Mouse (Mus musculus) embryonic facial prominence, embryonic 10.5 days (tissue): Measurements from ENCODE around the gene Tti1. TPM values are rescaled to one million over a fixed set of nuclear protein-coding genes. Genes with fewer than 3 reads are reported as not detected.

Source experiments
- DNase-seq: peaks from one replicate; pipeline ENCODE4 v3.0.0-alpha.2; 2017; ENCODE audit warnings: low spot score
- H3K27ac ChIP-seq: fragments of 300-500 bp; sonication (generic); replicated peaks from 2 replicates; pipeline ENCODE4 v1.5.1; 2016; ENCODE audit warnings: mild to moderate bottlenecking
- H3K27me3 ChIP-seq: fragments of 300-500 bp; sonication (generic); replicated peaks from 2 replicates; pipeline ENCODE4 v1.6.1; 2016; ENCODE audit warnings: low read depth, mild to moderate bottlenecking; ENCODE audit not compliant: poor library complexity, severe bottlenecking
- H3K36me3 ChIP-seq: fragments of 300-500 bp; sonication (generic); replicated peaks from 2 replicates; pipeline ENCODE4 v1.6.1; 2016; ENCODE audit warnings: mild to moderate bottlenecking, moderate library complexity
- H3K4me1 ChIP-seq: fragments of 300-500 bp; sonication (generic); 2 replicates; pipeline ENCODE4 v1.6.1; 2016
- H3K4me3 ChIP-seq: fragments of 300-500 bp; sonication (generic); 2 replicates; pipeline ENCODE4 v1.5.1; 2016; ENCODE audit warnings: mild to moderate bottlenecking, moderate library complexity
- H3K9me3 ChIP-seq: fragments of 300-500 bp; sonication (generic); 2 replicates; pipeline ENCODE4 v1.6.1; 2016; ENCODE audit warnings: mild to moderate bottlenecking
- WGBS: fragments of 180-500 bp; shearing (Covaris S2); methylation state at CpG from one replicate; pipeline ENCODE4 v1.1.7; 2016; 5-methylcytosine and 5-hydroxymethylcytosine counted together
- polyA plus RNA-seq: library from polyadenylated mRNA; unstranded; fragments of >200 nt; fragmentation: Nextera tagmentation; extraction: Ambion mirVana; gene quantifications from 2 replicates; pipeline ENCODE4 v1.2.1, GENCODE M21; 2016

The Tti1 gene
- polyA plus RNA-seq: 37.8 and 39.2 TPM in 2 replicates

GRCm38 (mm10) chr2:158028354-158028863, at the start of gene Tti1, which contains the start of gene Rprd1b:
Tti1 (minus strand) TSS chr2:158028433.
Rprd1b (plus strand) TSS chr2:158028497.
- Histone ChIP-seq H3K27me3 (no peaks in the 10 kb centered on the region), H3K36me3 (peaks cover 21% of the 10 kb centered on the region), H3K4me1 (peaks cover 39% of the 10 kb centered on the region), H3K27ac (peak within 1 kb of the TSS; percentile 96), H3K4me3 (peak within 1 kb of the TSS; percentile 97), H3K9me3 (no peaks in the 10 kb centered on the region)
- WGBS: under 1% methylated on average over 52 of the region's 52 CpGs
- peak; percentile 95 for DNase-seq

GRCm38 (mm10) chr2:158077981-158078380, 49.7 kb upstream of the Tti1 start:
- Histone ChIP-seq H3K9me3 (no peaks in the 10 kb centered on the region), H3K4me3 (no peak overlapping the region), H3K36me3 (peaks cover 55% of the 10 kb centered on the region), H3K27ac (no peak overlapping the region), H3K4me1 (peaks cover 7% of the 10 kb centered on the region; the same call in 1 of the 2 replicates), H3K27me3 (no peaks in the 10 kb centered on the region)
- DNase-seq: no peak
- 92% methylated on average over 2 of the region's 2 CpGs for WGBS

GRCm38 (mm10) chr2:158076690-158077089, 48.5 kb upstream of the Tti1 start:
- 93% methylated on average over 6 of the region's 6 CpGs for WGBS
- H3K4me3 ChIP-seq: no peak overlapping the region
- no peaks in the 10 kb centered on the region for H3K9me3 ChIP-seq
- peaks cover 7% of the 10 kb centered on the region; the same call in 1 of the 2 replicates for H3K4me1 ChIP-seq
- DNase-seq: no peak
- H3K36me3 ChIP-seq: peaks cover 68% of the 10 kb centered on the region
- no peak overlapping the region for H3K27ac ChIP-seq
- no peaks in the 10 kb centered on the region for H3K27me3 ChIP-seq

- H3K4me1 ChIP-seq: peaks cover 4% of the 10 kb centered on the region; the same call in 1 of the 2 replicates
- no peaks in the 10 kb centered on the region for H3K9me3 ChIP-seq
- 85% methylated on average over 5 of the region's 5 CpGs for WGBS
- no peaks in the 10 kb centered on the region for H3K27me3 ChIP-seq
- no peak overlapping the region for H3K27ac ChIP-seq
- peaks cover 86% of the 10 kb centered on the region for H3K36me3 ChIP-seq
- no peak for DNase-seq
- no peak overlapping the region for H3K4me3 ChIP-seq
These were observed 46.6 kb upstream of the Tti1 start for GRCm38 (mm10) chr2:158074835-158075234.

GRCm38 (mm10) chr2:158071633-158071995, 43.4 kb upstream of the Tti1 start:
- H3K27ac ChIP-seq: no peak overlapping the region
- no peaks in the 10 kb centered on the region for H3K9me3 ChIP-seq
- 0 out of 2 replicates have a peak, but pooled peaks cover under 1% of the 10 kb centered on the region for H3K4me1 ChIP-seq
- H3K36me3 ChIP-seq: peaks cover 95% of the 10 kb centered on the region
- no peaks in the 10 kb centered on the region for H3K27me3 ChIP-seq
- DNase-seq: no peak
- 83% methylated on average over 5 of the region's 5 CpGs for WGBS
- H3K4me3 ChIP-seq: no peak overlapping the region

GRCm38 (mm10) chr2:158070885-158071632, 42.8 kb upstream of the Tti1 start:
- no peaks in the 10 kb centered on the region for H3K9me3 ChIP-seq
- peaks cover 95% of the 10 kb centered on the region for H3K36me3 ChIP-seq
- WGBS: 86% methylated on average over 3 of the region's 3 CpGs
- no peak overlapping the region for H3K4me3 ChIP-seq
- no peak for DNase-seq
- 0 out of 2 replicates have a peak, but pooled peaks cover 5% of the 10 kb centered on the region for H3K4me1 ChIP-seq
- H3K27ac ChIP-seq: no peak overlapping the region
- H3K27me3 ChIP-seq: no peaks in the 10 kb centered on the region

- H3K36me3 ChIP-seq: peaks cover 93% of the 10 kb centered on the region
- 0 out of 2 replicates have a peak, but pooled peaks cover 5% of the 10 kb centered on the region for H3K4me1 ChIP-seq
- no peak for DNase-seq
- H3K27me3 ChIP-seq: no peaks in the 10 kb centered on the region
- H3K4me3 ChIP-seq: no peak overlapping the region
- no peaks in the 10 kb centered on the region for H3K9me3 ChIP-seq
- no peak overlapping the region for H3K27ac ChIP-seq
These were observed 40.3 kb upstream of the Tti1 start for GRCm38 (mm10) chr2:158068444-158068971.

- H3K27me3 ChIP-seq: no peaks in the 10 kb centered on the region
- H3K36me3 ChIP-seq: peaks cover 91% of the 10 kb centered on the region
- H3K27ac ChIP-seq: no peak overlapping the region
- H3K4me1 ChIP-seq: 0 out of 2 replicates have a peak, but pooled peaks cover 5% of the 10 kb centered on the region
- DNase-seq: no peak
- WGBS: 91% methylated on average over 5 of the region's 5 CpGs
- H3K4me3 ChIP-seq: no peak overlapping the region
- no peaks in the 10 kb centered on the region for H3K9me3 ChIP-seq
These were observed 39.1 kb upstream of the Tti1 start for GRCm38 (mm10) chr2:158067260-158067824.

GRCm38 (mm10) chr2:158066456-158066855, 38.2 kb upstream of the Tti1 start:
- Histone ChIP-seq H3K27me3 (no peaks in the 10 kb centered on the region), H3K27ac (no peak overlapping the region), H3K4me3 (no peak overlapping the region), H3K36me3 (peaks cover 91% of the 10 kb centered on the region), H3K9me3 (no peaks in the 10 kb centered on the region), H3K4me1 (0 out of 2 replicates have a peak, but pooled peaks cover 5% of the 10 kb centered on the region)
- no peak for DNase-seq

GRCm38 (mm10) chr2:158065064-158065463, 36.8 kb upstream of the Tti1 start:
- no peak overlapping the region for H3K27ac ChIP-seq
- H3K27me3 ChIP-seq: no peaks in the 10 kb centered on the region
- 0 out of 2 replicates have a peak, but pooled peaks cover 5% of the 10 kb centered on the region for H3K4me1 ChIP-seq
- H3K9me3 ChIP-seq: no peaks in the 10 kb centered on the region
- H3K36me3 ChIP-seq: peaks cover 91% of the 10 kb centered on the region
- DNase-seq: no peak
- 84% methylated on average over 5 of the region's 5 CpGs for WGBS
- H3K4me3 ChIP-seq: no peak overlapping the region

GRCm38 (mm10) chr2:158064571-158065048, 36.4 kb upstream of the Tti1 start:
- H3K4me1 ChIP-seq: 0 out of 2 replicates have a peak, but pooled peaks cover 5% of the 10 kb centered on the region
- no peaks in the 10 kb centered on the region for H3K27me3 ChIP-seq
- peaks cover 92% of the 10 kb centered on the region for H3K36me3 ChIP-seq
- H3K27ac ChIP-seq: no peak overlapping the region
- H3K4me3 ChIP-seq: no peak overlapping the region
- no peaks in the 10 kb centered on the region for H3K9me3 ChIP-seq
- WGBS: 64% methylated on average over 3 of the region's 3 CpGs
- DNase-seq: no peak

- Histone ChIP-seq H3K27ac (no peak overlapping the region), H3K4me3 (no peak overlapping the region), H3K9me3 (no peaks in the 10 kb centered on the region), H3K4me1 (0 out of 2 replicates have a peak, but pooled peaks cover 5% of the 10 kb centered on the region), H3K36me3 (peaks cover 96% of the 10 kb centered on the region), H3K27me3 (no peaks in the 10 kb centered on the region)
- 89% methylated on average over 3 of the region's 3 CpGs for WGBS
- no peak for DNase-seq
These were observed 34.8 kb upstream of the Tti1 start for GRCm38 (mm10) chr2:158063036-158063435.
